In genomic region chr17:49223651-49224050, GRCm38 (mm10) we compare ENCODE assay signal across 19 mouse cellular contexts.
DNase-seq lines count a peak whose midpoint lies in the region; ATAC-seq and TF ChIP-seq lines count a peak whose summit lies in the region.
"Had no signal": no experiment of that assay in that cellular context is flagged by ENCODE, and none has a peak within 500 bp of the region (broad histone marks: within the 10 kb centered on the region; RNA-seq: fewer than 3 reads in every experiment).

No protein-coding gene starts in this region.

- no peaks in the 10 kb centered on the region for H3K27me3 ChIP-seq in kidney, adult 2 months (replicated peaks; ENCODE audit: control insufficient read depth, insufficient read depth, low read length)
- no peaks in the 10 kb centered on the region for H3K27me3 ChIP-seq in kidney, embryonic 16.5 days (ENCODE audit: insufficient read depth, low read length)
- H3K27me3 ChIP-seq: embryonic facial prominence, embryonic 12.5 days; midbrain, embryonic 12.5 days had no signal

- intact Hi-C loops in heart, postnatal 36 days (cut with DNase I): no loop called here

- no peak overlapping the region for H3K4me2 ChIP-seq in kidney, embryonic 16.5 days (replicated peaks; ENCODE audit: low read depth, low read length)
- H3K4me2 ChIP-seq: embryonic facial prominence, embryonic 12.5 days; midbrain, embryonic 12.5 days had no signal

- 63% methylated on average over 2 of the region's 2 CpGs for WGBS in kidney, adult 2 months
- WGBS in kidney, embryonic 16.5 days: 56% methylated on average over 2 of the region's 2 CpGs

- H3K4me1 ChIP-seq in kidney, adult 2 months (ENCODE audit: control insufficient read depth, insufficient read depth, low read length): no peaks in the 10 kb centered on the region
- H3K4me1 ChIP-seq in kidney, embryonic 16.5 days (ENCODE audit: insufficient read depth, low read length): 0 out of 2 replicates have a peak, but pooled peaks cover 4% of the 10 kb centered on the region
- H3K4me1 ChIP-seq: embryonic facial prominence, embryonic 12.5 days; hindbrain, embryonic 10.5 days; midbrain, embryonic 12.5 days had no signal

- no peak overlapping the region for H3K9ac ChIP-seq in kidney, embryonic 16.5 days (replicated peaks; ENCODE audit: low read length)
- H3K9ac ChIP-seq: embryonic facial prominence, embryonic 12.5 days; forebrain, postnatal 0 days; midbrain, embryonic 12.5 days had no signal

- H3K9me3 ChIP-seq in kidney, embryonic 16.5 days (ENCODE audit: low read length): no peaks in the 10 kb centered on the region
- H3K9me3 ChIP-seq: embryonic facial prominence, embryonic 12.5 days; hindbrain, embryonic 10.5 days; midbrain, embryonic 12.5 days had no signal

- no peak overlapping the region for H3K4me3 ChIP-seq in kidney, adult 2 months (ENCODE audit: insufficient read depth, low read depth, low read length)
- no peak overlapping the region for H3K4me3 ChIP-seq in kidney, embryonic 16.5 days (ENCODE audit: low read length)
- H3K4me3 ChIP-seq: embryonic facial prominence, embryonic 12.5 days; hindbrain, embryonic 10.5 days; midbrain, embryonic 12.5 days; myocyte had no signal

- no peak for TF ChIP-seq POLR2A in kidney, adult 2 months (IDR thresholded peaks at IDR 0.05; ENCODE audit: low read depth, low read length)

- no peak overlapping the region for H3K27ac ChIP-seq in kidney, adult 2 months (ENCODE audit: insufficient read depth, low read depth, low read length)
- no peak overlapping the region for H3K27ac ChIP-seq in kidney, embryonic 16.5 days (ENCODE audit: low read length)
- H3K27ac ChIP-seq: embryonic facial prominence, embryonic 12.5 days; hindbrain, embryonic 10.5 days; macrophage; midbrain, embryonic 12.5 days had no signal

- ATAC-seq in kidney, embryonic 16.5 days (ENCODE audit: low FRiP score, low TSS enrichment): no peak; the same call in 1 of the 2 replicates
- ATAC-seq: Patski had no signal

- DNase-seq in kidney, adult 2 months: peak; percentile 48
- peak; percentile 62 for DNase-seq in heart, adult 8-10 months (ENCODE audit: low spot score)
- peak; percentile 44 to 56 for DNase-seq in heart, postnatal 36 days
- DNase-seq in lung, postnatal 10 days: peak; percentile 71
- no peak for DNase-seq in frontal cortex, postnatal 14 days (ENCODE audit: low spot score in 2 of 2)
- DNase-seq in right cerebral cortex, adult 2 months (ENCODE audit: low spot score in 2 of 2): no peak
- DNase-seq in adrenal gland, postnatal 14 days: no peak
- DNase-seq: B cell, adult 2 months; cerebellum, adult 11-12 months; forebrain, postnatal 0 days; gastrocnemius, postnatal 14 days; thymus, postnatal 4 days had no signal

- no peaks in the 10 kb centered on the region for H3K36me3 ChIP-seq in kidney, adult 2 months (ENCODE audit: control insufficient read depth, insufficient read depth, low read length)
- H3K36me3 ChIP-seq in kidney, embryonic 16.5 days (ENCODE audit: insufficient read depth, low read length): no peaks in the 10 kb centered on the region
- H3K36me3 ChIP-seq: embryonic facial prominence, embryonic 12.5 days; hindbrain, embryonic 10.5 days; midbrain, embryonic 12.5 days had no signal

- TF ChIP-seq CTCF in kidney, adult 2 months (conservative IDR thresholded peaks at IDR 0.05; ENCODE audit: insufficient read depth, insufficient read length, low read depth, low read length): no peak

Comparison
In these comparisons a context has a peak if more than half of its experiments do, and no peak if none do; other contexts are left out.
1. DNase-seq: peak in kidney, adult 2 months (single experiment), heart, adult 8-10 months (single experiment), heart, postnatal 36 days (2 of 2) and lung, postnatal 10 days (single experiment); none in frontal cortex, postnatal 14 days (0 of 2), right cerebral cortex, adult 2 months (0 of 2) and adrenal gland, postnatal 14 days (single experiment).